Mouse (Mus musculus): ENCODE data around the gene Stmn1.
A peak's percentile ranks its signal among the peaks of the same experiment; 100 is the strongest.

Stmn1 gene

DNA sequence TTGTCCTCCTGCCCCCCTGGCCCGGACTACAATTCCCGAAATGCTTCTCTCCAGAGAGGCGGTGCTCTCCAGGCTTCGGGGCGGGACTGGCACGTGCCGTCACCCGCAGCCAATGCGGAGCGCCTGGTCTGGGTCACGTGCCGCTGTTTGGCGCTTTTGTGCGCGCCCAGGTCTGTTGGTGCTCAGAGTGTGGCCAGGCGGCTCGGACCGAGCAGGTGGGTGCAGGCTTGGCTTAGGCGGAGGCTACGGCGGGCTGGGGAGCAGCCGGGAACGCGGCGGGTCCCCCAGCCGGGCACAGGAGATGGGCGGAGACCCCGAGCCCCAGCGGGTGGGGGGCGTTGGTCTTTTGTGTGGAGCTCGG lies at the start of gene Stmn1:
Gene Stmn1, plus strand, starts transcription at position 106 of the 361 bp plus-strand sequence.
- peak; percentile 94 to 96 for DNase-seq (ENCODE audit: low spot score in 2 of 2)

DNA sequence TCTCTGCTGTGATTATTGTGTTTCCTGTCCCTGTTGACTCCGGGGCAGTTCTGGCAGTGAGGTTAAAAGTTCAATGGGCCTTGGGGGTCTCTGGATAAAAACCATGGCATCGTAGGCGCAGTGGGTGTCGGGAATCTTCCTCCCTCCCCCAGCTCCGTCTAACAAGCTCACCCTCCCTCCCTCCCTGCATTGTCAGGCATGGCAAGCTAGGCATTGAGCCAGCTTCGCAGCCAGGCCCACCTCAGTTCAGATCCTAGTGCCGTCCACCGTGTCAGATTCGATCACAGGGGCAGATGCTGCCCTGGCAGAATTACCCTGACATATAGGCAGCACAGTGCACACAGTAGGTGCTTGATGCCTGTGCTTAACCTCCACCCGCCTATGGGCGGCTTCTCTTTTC lies 46.1 kb upstream of the Stmn1 start:
- no peak for DNase-seq (ENCODE audit: low spot score in 2 of 2)

DNA sequence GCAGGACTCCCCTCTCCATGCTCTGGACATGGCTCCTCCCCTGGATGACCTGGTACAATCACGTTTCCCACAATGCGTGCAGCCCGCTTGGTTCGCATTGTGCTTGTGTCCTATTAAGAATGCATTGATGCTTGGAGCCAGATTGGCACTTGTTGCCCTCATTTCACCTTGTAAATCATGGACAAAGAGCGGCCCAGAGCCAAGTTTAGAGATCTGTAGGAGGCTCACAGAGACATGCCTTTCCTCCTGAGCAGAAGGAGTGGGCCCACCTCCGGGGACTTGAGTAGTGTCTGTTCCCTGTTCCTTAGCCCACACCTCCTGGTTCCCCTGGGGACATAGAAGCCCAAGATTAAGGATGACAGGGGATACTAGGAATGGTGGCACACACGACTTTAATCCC lies 44.2 kb upstream of the Stmn1 start:
- peak in 1 of 2 experiments; percentile 19 for DNase-seq (ENCODE audit: low spot score in 2 of 2)

DNA sequence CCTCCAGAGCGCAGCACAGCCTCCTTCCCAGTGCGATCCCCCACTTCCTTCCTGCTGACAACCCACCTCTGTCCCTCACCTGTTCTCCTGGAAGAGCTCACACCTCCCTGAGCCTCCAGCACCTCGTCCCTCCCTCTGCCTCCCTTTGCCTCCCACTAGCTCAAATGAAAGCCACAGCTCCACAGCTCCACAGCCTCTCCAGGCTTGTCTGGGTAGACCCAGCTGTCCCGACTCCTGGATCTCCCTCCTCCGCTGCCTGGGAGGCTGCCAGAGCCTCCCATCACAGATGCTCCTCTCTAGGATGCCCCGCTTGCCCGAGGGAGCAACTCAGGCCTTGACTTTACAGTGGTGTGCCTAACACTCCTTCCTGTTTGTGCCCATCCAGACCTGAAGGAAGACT lies 43.0 kb upstream of the Stmn1 start:
- DNase-seq (ENCODE audit: low spot score in 2 of 2): peak in 1 of 2 experiments; percentile 51

DNA sequence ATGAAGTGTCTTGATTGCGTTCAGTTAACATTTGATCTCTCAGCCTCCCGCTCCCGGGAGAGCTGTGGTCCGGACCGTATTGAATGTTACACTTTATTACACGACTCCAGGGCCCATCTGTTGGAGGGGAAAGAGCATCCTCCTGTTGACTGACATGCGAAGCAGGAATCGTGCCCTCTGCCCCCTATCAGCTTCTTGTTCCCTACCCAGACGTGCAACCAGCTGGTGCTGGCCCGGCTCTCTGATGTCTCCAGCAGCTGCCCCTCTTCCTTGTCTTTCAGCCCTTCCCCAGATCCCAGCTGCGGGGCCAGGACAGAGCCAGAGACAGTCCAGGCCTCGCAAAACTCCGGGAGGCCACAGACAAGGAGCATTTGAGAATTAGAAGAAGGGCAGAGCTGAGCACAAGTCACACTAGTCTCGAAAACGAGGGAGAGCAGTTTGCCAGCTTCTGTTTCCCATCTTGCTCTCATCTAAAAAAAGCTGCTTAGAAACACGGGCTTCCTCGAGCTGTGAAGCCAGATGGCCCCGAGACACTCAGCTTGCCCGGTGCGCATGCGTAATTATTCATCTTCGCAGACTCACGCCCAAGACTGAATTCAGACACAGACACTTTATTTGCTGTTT lies 37.6 kb upstream of the Stmn1 start:
- DNase-seq (ENCODE audit: low spot score in 2 of 2): peak; percentile 92 to 95

DNA sequence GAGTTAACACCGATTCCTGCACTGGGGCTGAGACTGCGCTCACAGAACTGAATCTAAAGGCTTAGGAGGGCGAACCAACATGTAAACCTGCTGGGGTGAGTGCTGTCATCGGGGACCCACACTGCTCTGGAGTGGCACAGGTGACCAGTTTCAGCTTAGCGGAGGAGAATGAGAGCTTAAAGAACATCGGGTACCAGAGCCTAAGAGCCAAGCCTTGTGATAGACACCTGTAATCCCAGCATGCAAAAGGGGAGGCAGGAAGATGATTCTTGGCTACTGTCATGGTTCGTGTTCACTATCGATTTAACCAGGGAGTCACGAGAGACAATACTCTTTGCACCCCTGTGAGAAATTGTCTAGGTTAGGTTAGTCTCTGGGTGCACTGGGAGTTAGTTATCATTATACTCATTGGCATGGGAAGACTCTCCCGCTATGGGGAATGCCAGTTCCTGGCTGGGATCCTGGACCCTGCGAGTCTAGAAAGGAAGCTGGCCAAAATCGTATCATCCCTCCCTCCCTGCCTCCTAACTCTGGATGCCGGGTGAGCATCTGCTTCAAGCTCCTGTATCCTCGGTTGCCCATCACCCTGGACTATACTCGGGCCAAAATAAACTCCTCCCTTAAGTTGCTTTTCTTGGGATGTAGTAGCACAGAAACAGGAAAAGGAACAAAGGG lies 35.3 kb upstream of the Stmn1 start:
- DNase-seq (ENCODE audit: low spot score in 2 of 2): no peak

DNA sequence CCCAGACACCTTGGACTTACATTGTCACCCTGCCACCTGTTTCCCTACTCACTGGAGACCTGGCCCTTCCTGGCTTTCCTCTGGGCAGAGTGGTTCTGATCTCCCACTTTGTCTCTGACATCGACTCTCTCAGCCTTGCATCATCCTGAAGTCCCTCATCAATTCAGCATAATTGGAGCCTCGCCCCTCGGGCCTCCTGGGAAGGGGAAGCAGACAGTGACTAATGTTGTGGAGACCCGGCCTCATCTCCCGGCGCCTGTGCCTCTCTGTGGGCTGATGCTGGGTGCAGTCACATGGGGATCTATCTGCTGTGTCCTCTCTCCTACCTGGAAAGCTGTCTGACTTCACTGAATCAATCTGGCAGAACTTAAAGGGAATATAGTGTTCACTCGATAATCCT lies 31.9 kb upstream of the Stmn1 start:
- no peak for DNase-seq (ENCODE audit: low spot score in 2 of 2)

DNA sequence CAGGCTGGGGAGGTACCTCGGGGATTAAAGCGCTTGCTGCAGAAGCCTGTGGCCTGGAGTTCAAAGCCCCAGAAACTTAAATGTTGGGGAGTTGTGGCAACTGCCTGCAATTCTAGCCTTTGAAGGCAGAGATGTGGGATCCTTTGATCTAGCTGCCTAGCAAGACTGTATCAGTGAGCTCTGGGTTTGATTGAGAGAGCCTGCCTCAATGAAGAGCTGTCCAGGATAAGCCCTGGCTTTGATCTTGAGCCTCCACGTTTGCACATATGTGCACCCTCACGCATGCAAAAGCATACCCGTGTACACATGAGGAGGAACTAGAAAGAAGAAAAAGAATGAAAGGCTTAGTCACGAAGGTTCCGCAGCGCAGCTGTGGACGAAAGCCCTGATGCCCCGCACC lies 31.5 kb upstream of the Stmn1 start:
- no peak for DNase-seq (ENCODE audit: low spot score in 2 of 2)

DNA sequence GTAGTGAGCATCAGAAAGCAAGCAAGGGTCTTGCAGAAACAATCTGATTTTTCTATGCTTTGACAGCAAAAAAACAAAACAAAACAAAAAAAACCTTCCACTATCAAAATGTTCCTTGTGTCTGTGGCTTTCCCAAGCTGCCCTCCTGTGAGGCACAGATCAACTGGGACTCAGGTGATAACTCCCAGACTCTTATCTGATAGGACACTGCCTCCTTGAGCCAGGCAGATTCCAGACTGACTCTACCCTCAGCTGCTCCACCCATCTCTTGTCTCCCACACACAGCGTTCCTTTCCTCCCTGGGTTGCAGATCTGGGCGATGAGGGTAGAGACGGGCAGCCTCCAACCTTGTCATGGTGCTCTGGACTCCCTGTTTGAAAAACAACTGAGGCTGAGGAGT lies 29.0 kb upstream of the Stmn1 start:
- no peak for DNase-seq (ENCODE audit: low spot score in 2 of 2)

DNA sequence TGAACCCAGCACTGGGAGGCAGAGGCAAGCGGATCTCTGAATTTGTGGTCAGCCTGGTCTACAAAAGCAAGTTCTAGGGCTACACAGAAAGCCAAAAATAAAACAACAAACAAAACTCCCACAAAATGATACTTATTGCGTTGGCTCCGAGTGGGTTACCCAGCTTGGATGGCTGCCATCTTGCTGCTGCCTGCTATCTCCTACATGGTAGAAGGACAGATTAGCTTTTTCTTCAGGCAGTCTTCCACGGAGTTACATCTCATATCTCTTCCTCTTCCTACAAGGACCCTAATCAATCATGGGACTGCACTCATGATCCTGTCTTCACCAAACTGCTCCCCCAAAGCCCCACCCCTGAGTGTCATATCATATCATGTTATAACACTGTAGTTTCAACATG lies 28.2 kb upstream of the Stmn1 start:
- DNase-seq (ENCODE audit: low spot score in 2 of 2): no peak

DNA sequence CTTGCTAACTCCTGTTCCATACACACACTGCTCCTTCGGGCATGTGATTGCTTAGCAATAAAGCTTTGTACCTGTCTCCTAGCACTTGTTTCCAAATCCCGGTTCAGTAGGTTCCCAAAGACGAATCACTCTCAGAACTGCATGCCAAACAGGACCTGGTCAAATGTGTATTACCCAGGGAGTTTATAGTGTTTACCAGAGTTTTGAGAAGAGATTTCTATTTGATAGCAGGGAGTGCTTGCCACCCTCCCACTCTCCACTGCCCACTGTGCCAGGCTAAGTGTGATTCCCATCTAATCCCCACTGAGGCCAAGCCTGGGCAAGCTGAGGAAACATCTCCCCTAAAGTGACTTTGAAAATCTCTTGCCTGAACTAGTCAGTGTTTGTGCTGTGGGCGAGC lies 25.9 kb upstream of the Stmn1 start:
- no peak for DNase-seq (ENCODE audit: low spot score in 2 of 2)

DNA sequence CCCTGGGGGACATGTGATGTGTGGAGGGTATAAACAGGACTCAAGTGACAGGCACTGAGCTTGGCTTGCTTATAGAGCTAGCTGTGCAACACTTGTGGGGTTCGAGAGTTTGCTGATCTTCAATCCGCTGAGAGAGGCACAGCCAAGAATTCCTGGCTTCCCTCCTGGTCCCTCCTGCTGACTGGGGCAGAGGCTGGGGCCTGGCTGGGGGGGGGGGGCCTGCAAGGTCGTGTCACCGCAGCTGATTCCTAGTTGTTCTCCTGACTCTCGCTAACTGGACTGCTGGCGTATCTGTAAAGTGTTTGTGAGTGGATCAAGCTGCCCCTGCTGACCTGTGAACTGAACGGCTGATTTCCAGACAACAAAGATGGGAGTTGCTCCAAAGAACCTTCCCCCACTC lies 24.5 kb upstream of the Stmn1 start:
- DNase-seq (ENCODE audit: low spot score in 2 of 2): no peak

DNA sequence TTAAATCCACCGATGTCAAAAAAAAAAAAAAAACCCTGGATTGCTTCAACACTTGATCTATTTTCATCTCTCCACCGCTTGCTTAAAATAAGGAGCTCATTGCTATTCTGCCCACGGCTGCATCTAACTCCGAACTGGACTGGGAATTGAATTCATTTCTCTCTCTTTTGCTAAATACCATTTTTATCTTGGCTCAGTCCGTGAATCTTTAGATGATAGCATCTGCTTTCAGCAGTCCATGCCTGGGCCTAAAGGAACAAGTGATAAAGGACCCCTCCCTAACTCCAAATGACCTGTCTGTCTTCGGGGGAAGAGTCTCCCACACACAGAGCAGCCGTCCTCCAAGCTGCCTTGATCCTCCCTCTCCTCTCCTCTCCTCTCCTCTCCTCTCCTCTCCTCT lies 23.2 kb upstream of the Stmn1 start:
- peak; percentile 62 to 77 for DNase-seq (ENCODE audit: low spot score in 2 of 2)

DNA sequence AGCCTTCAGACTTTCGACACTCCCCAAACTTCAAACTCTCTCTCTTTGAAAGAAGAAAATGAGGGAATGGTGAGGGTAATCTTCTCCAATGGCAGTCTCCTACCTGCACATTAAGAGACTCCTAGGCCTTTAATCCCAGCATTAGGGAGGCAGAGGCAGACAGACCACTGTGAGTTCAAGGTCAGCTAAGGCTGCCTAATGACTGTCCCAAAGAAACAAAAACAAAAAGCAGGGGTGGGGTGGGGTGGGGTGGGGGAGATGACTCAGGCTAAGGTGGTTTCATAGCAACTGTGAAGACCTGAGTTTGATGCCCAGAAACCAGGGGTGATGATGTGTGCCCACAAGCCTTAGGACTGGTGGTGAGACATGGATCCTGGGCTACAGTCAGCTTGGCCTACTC lies 22.6 kb upstream of the Stmn1 start:
- DNase-seq (ENCODE audit: low spot score in 2 of 2): no peak

DNA sequence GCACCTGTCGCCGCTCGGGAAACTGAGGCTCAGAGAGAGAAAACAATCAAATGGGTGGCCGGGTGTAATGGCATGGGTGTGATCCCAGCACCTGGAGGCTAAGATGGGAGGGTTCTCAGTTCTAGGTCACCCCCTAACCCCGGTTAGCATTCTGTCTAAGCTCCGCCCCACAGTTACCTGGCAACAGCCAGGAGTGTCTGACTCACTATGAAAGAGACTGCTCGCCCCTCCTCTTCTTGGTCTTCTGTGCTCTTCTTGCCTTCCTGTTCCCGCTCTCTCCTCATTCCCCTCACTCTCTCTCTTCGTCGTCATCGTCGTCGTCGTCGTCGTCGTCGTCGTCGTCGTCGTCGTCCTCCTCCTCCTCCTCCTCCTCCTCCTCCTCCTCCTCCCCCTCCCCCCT lies 20.2 kb upstream of the Stmn1 start:
- no peak for DNase-seq (ENCODE audit: low spot score in 2 of 2)

DNA sequence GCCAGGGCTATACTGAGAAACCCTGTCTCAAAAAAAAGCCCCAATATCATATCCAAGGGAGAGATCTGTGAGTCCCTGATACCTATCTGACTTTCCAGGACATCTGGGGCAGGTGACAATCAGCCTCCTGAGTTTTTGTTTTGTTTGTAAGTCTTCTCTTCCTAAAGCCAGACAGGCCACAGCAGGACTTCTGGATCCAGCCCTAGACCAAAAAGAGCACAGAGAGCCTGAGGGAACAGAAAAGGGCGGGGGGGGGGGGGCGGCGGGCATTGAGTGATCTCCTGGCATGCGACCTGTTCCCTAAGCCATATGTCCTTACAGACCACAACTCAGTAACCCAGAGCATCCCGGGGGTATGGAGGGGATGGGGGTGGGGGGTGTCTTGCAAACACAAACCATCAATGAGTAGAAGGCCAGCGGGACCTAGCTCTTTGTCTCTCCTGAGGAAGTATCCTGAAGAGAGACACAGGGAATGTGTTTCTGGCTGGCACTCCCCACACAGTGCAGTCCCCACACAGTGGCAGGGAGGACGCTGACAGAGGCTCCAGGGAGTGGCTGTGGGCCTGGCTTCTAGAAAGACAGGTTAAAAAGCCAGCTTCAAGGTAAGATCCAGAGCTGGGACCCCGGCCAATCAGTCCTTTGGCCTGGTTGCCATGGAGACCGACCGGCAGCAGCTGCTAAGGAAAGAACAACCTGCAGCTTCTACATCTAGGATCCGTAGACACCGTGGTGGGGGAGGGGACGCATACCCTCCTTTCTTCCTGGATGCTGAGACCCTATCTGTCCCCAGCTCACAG lies 18.3 kb upstream of the Stmn1 start:
- DNase-seq (ENCODE audit: low spot score in 2 of 2): no peak

DNA sequence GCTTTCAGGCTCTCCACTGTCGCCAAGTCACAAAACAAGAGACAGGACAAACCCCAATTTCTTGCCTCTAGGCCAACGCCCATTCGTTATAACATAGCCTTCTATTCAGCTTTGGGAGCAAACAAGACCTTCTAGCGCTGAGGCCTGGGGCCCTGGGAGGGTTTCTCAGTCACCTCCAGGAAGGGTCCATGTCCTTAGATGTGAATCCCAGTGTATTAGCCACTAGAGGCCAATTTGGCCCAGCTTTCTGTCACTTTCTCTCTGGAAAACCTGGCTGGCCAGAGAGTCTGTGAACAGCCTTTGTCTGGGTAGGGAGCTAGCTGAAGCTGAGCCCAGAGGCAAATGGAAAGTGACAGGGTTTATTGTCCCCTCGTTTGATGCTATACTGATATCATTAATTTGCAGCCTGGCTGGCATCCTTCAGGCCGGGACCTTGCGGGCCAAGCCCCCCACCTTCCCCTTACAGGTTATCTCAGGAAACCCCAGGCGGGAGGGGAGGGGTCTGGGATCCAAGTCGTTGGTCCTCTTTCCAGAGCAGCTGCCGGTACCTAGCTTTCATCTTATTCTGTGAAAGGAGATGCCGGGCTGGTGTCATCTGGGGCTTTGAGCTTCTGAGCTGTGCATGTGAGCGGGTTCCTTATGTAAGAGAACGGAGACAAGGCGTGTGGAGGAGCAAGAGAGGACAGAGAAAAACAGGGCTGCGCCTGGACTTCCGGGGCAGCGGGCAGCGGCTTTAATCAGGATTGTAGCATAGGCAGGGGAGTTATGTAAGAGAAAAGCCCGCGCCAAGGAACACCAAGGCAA lies 17.5 kb upstream of the Stmn1 start:
- peak; percentile 48 to 73 for DNase-seq (ENCODE audit: low spot score in 2 of 2)

DNA sequence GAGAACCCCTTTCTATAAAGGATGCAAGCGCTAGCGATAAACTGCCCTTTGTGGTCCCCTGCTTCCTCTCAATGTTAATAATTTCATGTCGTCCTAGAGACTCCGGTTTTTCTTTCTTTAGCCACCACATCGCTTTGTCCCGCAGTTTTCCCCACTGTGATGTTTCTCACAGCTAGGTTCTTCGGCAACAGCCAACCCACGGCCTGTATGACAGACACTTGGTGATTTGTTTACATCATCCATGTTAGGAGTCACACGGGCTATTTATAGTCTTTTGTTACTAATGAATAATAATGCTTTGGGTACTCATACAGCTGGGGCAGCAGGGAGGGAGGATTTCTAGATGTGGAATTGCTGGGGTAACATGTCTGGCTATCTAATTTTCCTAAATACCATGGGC lies 16.6 kb upstream of the Stmn1 start:
- DNase-seq (ENCODE audit: low spot score in 2 of 2): no peak

DNA sequence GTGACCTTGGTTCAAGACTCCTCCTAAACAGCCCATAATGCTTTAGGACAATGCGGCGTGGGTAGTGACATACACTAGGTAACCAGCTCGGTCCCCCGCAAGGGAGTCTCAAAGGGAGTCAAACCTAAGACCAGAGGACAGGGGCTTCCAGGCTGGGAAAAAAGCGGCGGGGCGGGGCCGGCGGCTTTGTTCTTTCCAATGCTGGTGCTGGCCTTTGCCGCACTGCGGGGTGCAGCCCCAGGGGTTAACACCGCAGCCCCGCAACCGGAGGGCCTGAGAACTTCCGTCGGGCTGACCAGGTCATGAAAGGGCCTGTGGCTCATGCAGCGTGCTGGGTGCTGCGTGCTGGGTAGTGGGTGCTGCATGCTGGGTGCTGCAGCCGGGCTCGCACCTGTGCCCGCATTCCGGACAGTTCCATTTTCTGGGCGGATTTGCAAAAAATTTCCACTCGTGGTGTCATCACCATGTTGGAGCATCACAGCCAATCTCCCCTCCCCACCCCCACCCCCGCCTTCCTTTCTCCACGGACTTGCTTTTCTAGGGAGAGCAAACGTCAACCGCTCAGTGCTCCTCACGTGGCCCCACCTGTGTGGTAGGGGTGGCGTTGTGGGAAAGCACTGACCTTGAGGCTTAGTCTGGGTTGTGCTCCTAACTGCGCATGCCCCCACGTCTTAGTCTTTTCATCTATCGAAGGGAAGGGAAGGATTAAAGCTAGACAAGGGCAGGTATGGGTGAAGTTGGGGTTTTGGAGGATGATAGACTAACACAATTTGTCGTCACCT lies 14.3 kb upstream of the Stmn1 start:
- DNase-seq (ENCODE audit: low spot score in 2 of 2): no peak

DNA sequence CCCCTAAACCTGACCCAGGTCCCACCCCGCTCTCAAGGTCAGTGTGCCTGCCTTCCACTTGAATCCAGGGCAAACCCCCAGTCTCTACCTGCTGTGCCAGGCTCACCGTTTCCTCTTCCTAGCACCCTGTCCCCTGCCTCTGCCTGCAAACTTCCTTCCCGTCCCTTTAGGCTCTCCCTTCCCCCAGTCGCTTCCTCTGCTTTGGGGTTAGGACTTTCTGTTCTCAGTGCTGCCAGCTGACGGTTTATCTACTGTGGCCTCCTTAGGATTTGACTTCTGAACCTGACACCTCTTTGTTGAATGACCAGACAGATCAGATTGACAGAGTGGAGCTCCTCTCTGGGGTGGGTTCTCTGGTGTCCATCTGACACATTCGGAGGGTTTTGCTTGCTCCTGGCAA lies 12.8 kb upstream of the Stmn1 start:
- no peak for DNase-seq (ENCODE audit: low spot score in 2 of 2)

DNA sequence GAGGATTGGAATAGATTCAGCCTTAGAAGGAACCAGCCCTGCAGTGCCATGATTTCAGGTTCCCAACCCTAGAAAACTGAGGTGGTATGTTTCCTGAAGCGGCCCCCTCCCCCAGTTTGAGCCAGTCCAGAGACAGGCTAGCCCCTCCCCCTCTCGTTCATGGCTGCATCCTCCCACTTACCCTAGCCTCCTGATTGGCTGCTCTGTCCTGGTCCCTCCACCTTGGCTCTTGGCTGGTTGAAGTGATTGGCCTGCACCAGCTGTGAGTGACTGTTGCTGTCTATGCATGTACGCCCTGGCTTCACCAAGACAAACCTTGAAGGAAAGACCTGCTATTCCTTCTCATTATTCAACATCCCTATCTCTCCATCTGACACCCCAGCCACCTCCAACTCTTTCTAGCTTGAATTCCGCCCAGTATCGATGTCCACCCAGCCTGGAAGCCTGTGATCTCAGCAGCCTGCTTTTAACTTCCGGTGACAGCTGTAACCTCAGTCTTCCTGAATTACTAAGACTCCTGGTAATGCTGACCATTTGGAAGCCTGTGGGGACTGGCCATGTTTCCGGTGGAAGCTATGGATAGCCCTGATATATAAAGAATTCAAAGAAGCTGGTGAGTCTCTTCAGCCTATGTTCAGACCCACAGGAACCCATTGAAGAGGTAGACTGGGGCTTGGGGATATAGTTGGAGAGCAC lies 10.8 kb upstream of the Stmn1 start:
- no peak for DNase-seq (ENCODE audit: low spot score in 2 of 2)

All from right cerebral cortex, postnatal 36 days (tissue).